Mouse (Mus musculus) midbrain, postnatal 0 days (tissue): ENCODE data around the gene Hlcs. TPM values are rescaled to one million over a fixed set of nuclear protein-coding genes. Genes with fewer than 3 reads are reported as not detected.

Experiments
- ATAC-seq: fragments of 200-750 bp; cut with Nextera tagmentation; 2 replicates; pipeline ENCODE4 v1.8.0; 2017; ENCODE audit warnings: moderate number of reproducible peaks, mild to moderate bottlenecking, moderate TSS enrichment, moderate library complexity; ENCODE audit not compliant: low FRiP score
- DNase-seq: peaks from one replicate; pipeline ENCODE4 v3.0.0-alpha.2; 2015; ENCODE audit warnings: low spot score
- H3K27ac ChIP-seq: fragments of 300-500 bp; sonication (generic); 2 replicates; pipeline ENCODE4 v1.5.1; 2014; ENCODE audit warnings: low read depth, mild to moderate bottlenecking, low read length, mixed read lengths
- H3K27me3 ChIP-seq: fragments of 300-500 bp; sonication (generic); 2 replicates; pipeline ENCODE4 v1.6.1; 2014; ENCODE audit warnings: low read length, control low read depth, mixed read lengths; ENCODE audit not compliant: insufficient read depth
- H3K36me3 ChIP-seq: fragments of 300-500 bp; sonication (generic); 2 replicates; pipeline ENCODE4 v1.6.1; 2014; ENCODE audit warnings: low read length, control low read depth, mixed read lengths; ENCODE audit not compliant: insufficient read depth
- H3K4me1 ChIP-seq: fragments of 300-500 bp; sonication (generic); 2 replicates; pipeline ENCODE4 v1.6.1; 2014; ENCODE audit warnings: mild to moderate bottlenecking, control low read depth, antibody characterized with exemption, low read length, mixed read lengths; ENCODE audit not compliant: insufficient read depth
- H3K4me2 ChIP-seq: fragments of 300-500 bp; sonication (generic); 2 replicates; pipeline ENCODE4 v1.6.1; 2014; ENCODE audit warnings: low read depth, mild to moderate bottlenecking, low read length, mixed read lengths; ENCODE audit not compliant: poor library complexity, severe bottlenecking
- H3K4me3 ChIP-seq: fragments of 300-500 bp; sonication (generic); 2 replicates; pipeline ENCODE4 v1.5.1; 2014; ENCODE audit warnings: low read depth, mild to moderate bottlenecking, low read length, moderate library complexity
- H3K9ac ChIP-seq: fragments of 300-500 bp; sonication (generic); replicated peaks from 2 replicates; pipeline ENCODE4 v1.6.1; 2014; ENCODE audit warnings: mild to moderate bottlenecking, low read length, moderate library complexity, mixed read lengths; ENCODE audit not compliant: poor library complexity, severe bottlenecking
- H3K9me3 ChIP-seq: fragments of 300-500 bp; sonication (generic); 2 replicates; pipeline ENCODE4 v1.6.1; 2016; ENCODE audit warnings: low read length, control low read depth
- CTCF ChIP-seq: IDR thresholded peaks from 2 replicates; pipeline ENCODE4 v1.5.1; 2016; ENCODE audit warnings: antibody characterized with exemption, mild to moderate bottlenecking
- WGBS: fragments of 180-500 bp; shearing (Covaris S2); extraction: QIAGEN DNeasy Blood & Tissue Kit; methylation state at CpG from one replicate; pipeline ENCODE4 v1.1.7; 2014; 5-methylcytosine and 5-hydroxymethylcytosine counted together
- polyA plus RNA-seq: library from polyadenylated mRNA; unstranded; fragments of >200 nt; fragmentation: Nextera tagmentation; extraction: Ambion mirVana; gene quantifications from 2 replicates; pipeline ENCODE4 v1.2.1, GENCODE M21; 2015
- total RNA-seq: library from RNA; depleted of rRNA; stranded (reverse); fragments of >200 nt; gene quantifications from 2 replicates; pipeline ENCODE4 v1.2.3, GENCODE M21; 2014

Hlcs gene
- total and polyA plus RNA-seq, 2 experiments from 2014 or later = 7.8 to 10.0 TPM

- no peaks in the 10 kb centered on the region for H3K4me1 ChIP-seq
- no peak overlapping the region for H3K4me3 ChIP-seq
- no peaks in the 10 kb centered on the region for H3K9me3 ChIP-seq
- no peak overlapping the region for H3K9ac ChIP-seq
- no peak for TF ChIP-seq CTCF
- no peak for ATAC-seq
- no peaks in the 10 kb centered on the region for H3K27me3 ChIP-seq
- H3K27ac ChIP-seq = no peak overlapping the region
- H3K36me3 ChIP-seq = no peaks in the 10 kb centered on the region
- H3K4me2 ChIP-seq = no peak overlapping the region
- WGBS = 86% methylated on average over 15 of the region's 15 CpGs
- DNase-seq = no peak
These were observed 64.7 kb downstream of the Hlcs start for GRCm38 (mm10) chr16:94248721-94249120.

GRCm38 (mm10) chr16:94246976-94247375 lies 66.4 kb downstream of the Hlcs start:
- no peaks in the 10 kb centered on the region for H3K9me3 ChIP-seq
- ATAC-seq (no peak), DNase-seq (no peak)
- 92% methylated on average over 8 of the region's 8 CpGs for whole genome bisulfite sequencing
- H3K4me2 ChIP-seq = no peak overlapping the region
- no peaks in the 10 kb centered on the region for H3K36me3 ChIP-seq
- no peak overlapping the region for H3K9ac ChIP-seq
- H3K4me3 ChIP-seq = no peak overlapping the region
- H3K27ac ChIP-seq = no peak overlapping the region
- no peak for TF ChIP-seq CTCF
- no peaks in the 10 kb centered on the region for H3K4me1 ChIP-seq
- no peaks in the 10 kb centered on the region for H3K27me3 ChIP-seq

GRCm38 (mm10) chr16:94246058-94246784 lies 67.2 kb downstream of the Hlcs start:
- no peak overlapping the region for H3K4me3 ChIP-seq
- TF ChIP-seq CTCF = no peak
- H3K27me3 ChIP-seq = no peaks in the 10 kb centered on the region
- no peak overlapping the region for H3K9ac ChIP-seq
- H3K27ac ChIP-seq = no peak overlapping the region
- no peaks in the 10 kb centered on the region for H3K36me3 ChIP-seq
- WGBS = 73% methylated on average over 17 of the region's 17 CpGs
- DNase-seq (no peak), ATAC-seq (no peak)
- no peaks in the 10 kb centered on the region for H3K4me1 ChIP-seq
- no peaks in the 10 kb centered on the region for H3K9me3 ChIP-seq
- H3K4me2 ChIP-seq = no peak overlapping the region

- H3K4me1 ChIP-seq = 0 out of 2 replicates have a peak, but pooled peaks cover 5% of the 10 kb centered on the region
- ATAC-seq (no peak), DNase-seq (no peak)
- H3K4me2 ChIP-seq = no peak overlapping the region
- WGBS = 88% methylated on average over 10 of the region's 10 CpGs
- no peak overlapping the region for H3K4me3 ChIP-seq
- no peaks in the 10 kb centered on the region for H3K9me3 ChIP-seq
- no peaks in the 10 kb centered on the region for H3K36me3 ChIP-seq
- no peak overlapping the region for H3K27ac ChIP-seq
- H3K27me3 ChIP-seq = no peaks in the 10 kb centered on the region
- no peak for TF ChIP-seq CTCF
- no peak overlapping the region for H3K9ac ChIP-seq
These were observed 72.2 kb downstream of the Hlcs start for GRCm38 (mm10) chr16:94241126-94241525.

- Histone ChIP-seq H3K9ac (no peak overlapping the region), H3K27me3 (no peaks in the 10 kb centered on the region), H3K4me1 (0 out of 2 replicates have a peak, but pooled peaks cover 5% of the 10 kb centered on the region), H3K27ac (no peak overlapping the region), H3K36me3 (no peaks in the 10 kb centered on the region), H3K9me3 (no peaks in the 10 kb centered on the region), H3K4me2 (no peak overlapping the region), H3K4me3 (no peak overlapping the region)
- 38% methylated on average over 2 of the region's 2 CpGs for WGBS
- DNase-seq (no peak), ATAC-seq (no peak)
- TF ChIP-seq CTCF = no peak; the same call in 1 of the 2 replicates
These were observed 73.2 kb downstream of the Hlcs start for GRCm38 (mm10) chr16:94240190-94240589.

GRCm38 (mm10) chr16:94239567-94239966 lies 73.8 kb downstream of the Hlcs start:
- no peak overlapping the region for H3K4me2 ChIP-seq
- no peaks in the 10 kb centered on the region for H3K27me3 ChIP-seq
- H3K9ac ChIP-seq = no peak overlapping the region
- TF ChIP-seq CTCF = no peak
- no peaks in the 10 kb centered on the region for H3K36me3 ChIP-seq
- H3K27ac ChIP-seq = no peak overlapping the region
- no peak overlapping the region for H3K4me3 ChIP-seq
- no peak for DNase-seq
- H3K9me3 ChIP-seq = no peaks in the 10 kb centered on the region
- WGBS = 89% methylated on average over 6 of the region's 6 CpGs
- 0 out of 2 replicates have a peak, but pooled peaks cover 5% of the 10 kb centered on the region for H3K4me1 ChIP-seq
- no peak for ATAC-seq
